Mouse (Mus musculus): Measurements from ENCODE around the gene Snx5. TPM values are rescaled to one million over a fixed set of nuclear protein-coding genes. Genes with fewer than 3 reads are reported as not detected.

The Snx5 gene
- polyA plus RNA-seq, 1 experiment from 2014 or later: 128 TPM

DNA sequence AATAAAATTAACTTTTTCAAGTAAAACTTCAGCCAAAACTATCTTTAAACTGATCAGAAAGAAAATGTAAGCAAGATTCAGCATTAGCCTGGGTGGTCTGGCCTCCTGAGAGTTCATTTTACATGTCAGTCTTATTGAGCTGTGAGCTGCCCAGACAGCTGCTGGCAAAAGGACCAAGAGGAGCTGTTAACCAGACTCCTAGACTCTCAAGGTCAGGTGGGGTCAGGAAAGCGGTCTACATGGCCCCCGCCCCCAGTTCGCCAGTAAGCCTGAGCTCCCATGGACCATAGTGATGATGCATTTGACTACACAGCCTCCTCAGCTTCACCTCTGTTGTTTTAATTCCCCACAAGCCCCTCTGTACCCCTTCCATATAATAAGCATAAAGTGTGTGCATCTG lies 34.9 kb downstream of the Snx5 start:
- WGBS: 42% methylated on average over 3 of the region's 3 CpGs
- no peak overlapping the region for H3K4me3 ChIP-seq
- peak; percentile 62 for DNase-seq (ENCODE audit: low spot score)
- H3K27ac ChIP-seq (replicated peaks): no peak overlapping the region
- H3K36me3 ChIP-seq (replicated peaks): no peaks in the 10 kb centered on the region
- peaks cover 28% of the 10 kb centered on the region for H3K4me1 ChIP-seq
- no peaks in the 10 kb centered on the region for H3K27me3 ChIP-seq (replicated peaks; ENCODE audit: low read depth, poor library complexity, severe bottlenecking)
- no peaks in the 10 kb centered on the region for H3K9me3 ChIP-seq

DNA sequence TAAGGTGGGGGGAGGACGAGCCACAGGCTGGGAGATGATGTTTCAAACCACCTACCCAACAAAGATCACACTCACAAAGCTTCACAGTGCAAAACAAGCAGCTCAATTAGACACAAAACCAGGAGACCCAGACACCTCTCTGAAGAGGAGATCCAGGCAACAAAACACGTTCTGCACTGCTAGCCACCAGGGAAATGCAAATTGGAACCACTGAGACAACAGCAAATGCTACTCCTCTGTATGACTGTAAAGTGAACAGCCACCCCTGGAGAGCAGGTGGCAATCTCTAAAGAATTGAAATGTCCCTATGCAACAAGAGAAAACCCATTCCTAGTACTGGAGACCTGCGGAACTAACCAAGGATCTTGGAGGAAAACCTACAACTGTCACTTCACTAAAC lies 37.2 kb downstream of the Snx5 start:
- Histone ChIP-seq H3K36me3 (replicated peaks) (no peaks in the 10 kb centered on the region), H3K9me3 (no peaks in the 10 kb centered on the region), H3K27me3 (replicated peaks; ENCODE audit: low read depth, poor library complexity, severe bottlenecking) (no peaks in the 10 kb centered on the region), H3K4me1 (peaks cover 15% of the 10 kb centered on the region), H3K27ac (replicated peaks) (no peak overlapping the region), H3K4me3 (no peak overlapping the region)
- 67% methylated on average over 3 of the region's 3 CpGs for WGBS
- no peak for DNase-seq (ENCODE audit: low spot score)

DNA sequence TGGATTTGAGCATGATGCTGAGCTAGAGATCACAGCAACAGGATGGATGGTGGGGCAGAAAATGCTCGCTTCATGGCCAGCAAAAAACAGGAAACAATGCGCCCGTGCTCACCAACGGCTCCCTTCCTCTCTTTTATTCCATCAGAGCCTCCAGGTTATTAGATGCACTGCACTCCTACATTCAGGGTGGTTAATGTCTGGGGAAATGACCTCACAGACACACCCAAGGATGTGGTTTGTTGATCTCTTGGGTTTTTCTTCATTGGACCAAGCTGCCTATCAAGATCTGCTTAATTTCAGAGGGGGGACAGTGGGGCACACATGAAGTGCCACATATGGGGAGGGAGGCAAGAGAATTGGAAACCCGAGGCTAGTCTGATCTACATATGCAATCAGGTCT lies 39.6 kb downstream of the Snx5 start:
- H3K27me3 ChIP-seq (replicated peaks; ENCODE audit: low read depth, poor library complexity, severe bottlenecking): no peaks in the 10 kb centered on the region
- no peak for DNase-seq (ENCODE audit: low spot score)
- WGBS: 77% methylated on average over 5 of the region's 5 CpGs
- H3K36me3 ChIP-seq (replicated peaks): no peaks in the 10 kb centered on the region
- peaks cover 7% of the 10 kb centered on the region for H3K4me1 ChIP-seq
- H3K4me3 ChIP-seq: no peak overlapping the region
- H3K27ac ChIP-seq (replicated peaks): no peak overlapping the region
- peaks cover 4% of the 10 kb centered on the region; the same call in 1 of the 2 replicates for H3K9me3 ChIP-seq

DNA sequence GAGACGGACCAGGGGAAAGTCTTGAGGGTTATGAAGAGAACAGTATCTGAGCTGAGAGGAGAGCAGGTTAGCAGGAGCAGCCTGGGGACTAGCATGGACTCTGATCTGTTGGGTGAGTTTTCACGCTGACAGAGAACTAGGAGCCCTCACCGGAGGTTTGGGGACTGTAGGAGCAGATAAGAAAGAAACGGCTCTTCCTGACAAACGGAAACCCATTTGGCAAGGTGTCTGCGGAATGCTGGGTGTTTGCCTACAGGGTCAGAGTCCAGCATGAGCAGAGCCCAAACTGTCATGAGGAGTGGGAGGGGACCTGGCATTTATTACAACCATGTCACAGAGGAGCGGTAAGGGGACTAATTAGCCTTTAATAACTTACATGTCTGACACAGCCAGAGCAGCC lies 40.2 kb downstream of the Snx5 start:
- no peaks in the 10 kb centered on the region for H3K27me3 ChIP-seq (replicated peaks; ENCODE audit: low read depth, poor library complexity, severe bottlenecking)
- DNase-seq (ENCODE audit: low spot score): no peak
- peaks cover 4% of the 10 kb centered on the region; the same call in 1 of the 2 replicates for H3K9me3 ChIP-seq
- H3K27ac ChIP-seq (replicated peaks): no peak overlapping the region
- no peak overlapping the region for H3K4me3 ChIP-seq
- H3K36me3 ChIP-seq (replicated peaks): no peaks in the 10 kb centered on the region
- peaks cover 2% of the 10 kb centered on the region for H3K4me1 ChIP-seq
- 73% methylated on average over 7 of the region's 7 CpGs for WGBS

DNA sequence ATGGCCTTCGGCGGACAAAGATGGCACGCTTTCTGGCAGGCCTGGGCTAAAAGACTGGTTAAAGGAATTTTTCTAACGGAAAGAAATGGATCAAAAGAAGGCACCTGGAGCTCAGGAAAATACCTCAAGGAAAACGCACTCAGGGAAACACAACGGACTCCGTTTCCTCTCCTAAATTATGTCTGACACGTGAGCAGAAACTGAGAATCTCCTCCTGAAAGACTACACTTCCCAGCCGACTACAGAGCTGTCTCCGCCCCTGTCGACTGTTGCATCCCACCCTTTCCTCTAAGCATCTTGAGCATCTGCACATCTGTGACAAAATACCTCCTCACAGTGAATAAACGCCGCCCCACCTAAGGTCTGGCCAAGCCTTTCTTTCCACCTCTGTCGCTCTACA lies 41.1 kb downstream of the Snx5 start:
- H3K4me1 ChIP-seq: peaks cover 9% of the 10 kb centered on the region
- H3K27ac ChIP-seq (replicated peaks): no peak overlapping the region
- no peaks in the 10 kb centered on the region for H3K27me3 ChIP-seq (replicated peaks; ENCODE audit: low read depth, poor library complexity, severe bottlenecking)
- 87% methylated on average over 14 of the region's 14 CpGs for whole genome bisulfite sequencing
- no peak for DNase-seq (ENCODE audit: low spot score)
- H3K4me3 ChIP-seq: no peak overlapping the region
- H3K36me3 ChIP-seq (replicated peaks): no peaks in the 10 kb centered on the region
- H3K9me3 ChIP-seq: peaks cover 4% of the 10 kb centered on the region; the same call in 1 of the 2 replicates

GRCm38 (mm10) chr2:144228521-144229346 lies 42.0 kb downstream of the Snx5 start:
- WGBS: 80% methylated on average over 12 of the region's 12 CpGs
- DNase-seq (ENCODE audit: low spot score): no peak
- Histone ChIP-seq H3K4me3 (no peak overlapping the region), H3K9me3 (peaks cover 4% of the 10 kb centered on the region; the same call in 1 of the 2 replicates), H3K4me1 (peaks cover 18% of the 10 kb centered on the region), H3K27ac (replicated peaks) (no peak overlapping the region), H3K36me3 (replicated peaks) (no peaks in the 10 kb centered on the region), H3K27me3 (replicated peaks; ENCODE audit: low read depth, poor library complexity, severe bottlenecking) (no peaks in the 10 kb centered on the region)

DNA sequence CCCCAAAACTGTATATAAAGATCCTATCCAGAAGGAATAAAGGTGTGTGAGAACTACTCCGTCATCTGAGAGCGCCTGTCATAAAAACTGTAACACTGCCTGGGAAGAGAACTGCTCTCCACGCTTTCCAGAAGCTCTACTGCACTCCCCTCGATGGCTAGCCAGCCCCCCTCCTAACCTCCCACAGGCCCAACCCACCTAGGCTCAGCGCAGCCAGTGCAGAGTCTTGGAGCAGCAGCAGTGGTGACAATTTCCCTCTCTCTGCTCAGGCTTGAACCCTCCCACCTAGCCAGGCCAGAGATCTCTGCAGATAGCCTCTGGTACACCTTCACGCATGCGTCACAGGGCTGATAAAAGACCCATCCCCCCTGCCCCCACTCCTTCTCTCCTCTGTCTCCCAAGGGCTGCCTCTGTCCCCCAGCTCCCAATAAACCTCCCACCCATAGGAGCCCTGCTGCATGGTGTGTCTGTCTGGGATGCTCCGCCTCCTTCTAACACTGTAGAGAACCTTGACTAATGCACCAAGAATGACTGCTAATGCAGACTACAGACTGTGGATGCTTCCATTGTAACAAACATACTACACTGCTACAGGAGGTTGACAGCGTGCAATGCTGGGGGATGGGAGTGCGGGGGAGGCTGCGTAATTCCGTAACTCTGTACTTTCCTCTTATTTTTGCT lies 43.7 kb downstream of the Snx5 start:
- WGBS: 87% methylated on average over 12 of the region's 12 CpGs
- Histone ChIP-seq H3K9me3 (peaks cover 4% of the 10 kb centered on the region; the same call in 1 of the 2 replicates), H3K27ac (replicated peaks) (no peak overlapping the region), H3K4me1 (peaks cover 18% of the 10 kb centered on the region), H3K36me3 (replicated peaks) (no peaks in the 10 kb centered on the region), H3K27me3 (replicated peaks; ENCODE audit: low read depth, poor library complexity, severe bottlenecking) (no peaks in the 10 kb centered on the region), H3K4me3 (no peak overlapping the region)
- DNase-seq (ENCODE audit: low spot score): no peak

- 59% methylated on average over 12 of the region's 12 CpGs for WGBS
- Histone ChIP-seq H3K36me3 (replicated peaks) (no peaks in the 10 kb centered on the region), H3K4me3 (0 out of 2 replicates have a peak overlapping the region, but pooled peaks have one; percentile 2), H3K27ac (replicated peaks) (0 out of 2 replicates have a peak overlapping the region, but pooled peaks have one; percentile 1), H3K9me3 (peaks cover 6% of the 10 kb centered on the region; the same call in 1 of the 2 replicates), H3K4me1 (peaks cover 18% of the 10 kb centered on the region), H3K27me3 (replicated peaks; ENCODE audit: low read depth, poor library complexity, severe bottlenecking) (no peaks in the 10 kb centered on the region)
- DNase-seq (ENCODE audit: low spot score): no peak
Measured at GRCm38 (mm10) chr2:144224351-144224750, 46.4 kb downstream of the Snx5 start.

DNA sequence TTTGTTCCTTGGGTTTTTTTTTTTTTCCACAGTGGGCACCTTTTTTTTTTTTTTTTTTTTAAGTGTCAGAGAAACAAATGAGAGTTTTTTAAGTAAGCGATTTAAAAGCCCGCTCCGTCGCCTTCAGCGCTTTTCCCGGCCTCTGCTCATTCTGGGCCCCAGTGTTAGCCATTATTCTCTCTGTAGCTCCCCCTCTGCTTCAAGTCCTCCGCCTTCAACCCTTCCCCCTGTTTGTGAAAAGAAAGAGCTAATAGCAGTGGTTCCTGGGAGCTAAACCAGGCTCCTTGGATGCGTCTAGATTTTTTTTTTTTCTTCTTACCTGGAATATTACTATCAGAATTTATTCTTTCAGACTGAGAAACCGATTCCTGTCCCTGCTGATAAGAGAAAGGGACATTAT lies 55.1 kb downstream of the Snx5 start:
- H3K36me3 ChIP-seq (replicated peaks): no peaks in the 10 kb centered on the region
- no peaks in the 10 kb centered on the region for H3K27me3 ChIP-seq (replicated peaks; ENCODE audit: low read depth, poor library complexity, severe bottlenecking)
- no peak overlapping the region for H3K4me3 ChIP-seq
- H3K4me1 ChIP-seq: peaks cover 17% of the 10 kb centered on the region
- WGBS: 35% methylated on average over 9 of the region's 9 CpGs
- DNase-seq (ENCODE audit: low spot score): no peak
- no peaks in the 10 kb centered on the region for H3K9me3 ChIP-seq
- 0 out of 2 replicates have a peak overlapping the region, but pooled peaks have one; percentile 10 for H3K27ac ChIP-seq (replicated peaks)

DNA sequence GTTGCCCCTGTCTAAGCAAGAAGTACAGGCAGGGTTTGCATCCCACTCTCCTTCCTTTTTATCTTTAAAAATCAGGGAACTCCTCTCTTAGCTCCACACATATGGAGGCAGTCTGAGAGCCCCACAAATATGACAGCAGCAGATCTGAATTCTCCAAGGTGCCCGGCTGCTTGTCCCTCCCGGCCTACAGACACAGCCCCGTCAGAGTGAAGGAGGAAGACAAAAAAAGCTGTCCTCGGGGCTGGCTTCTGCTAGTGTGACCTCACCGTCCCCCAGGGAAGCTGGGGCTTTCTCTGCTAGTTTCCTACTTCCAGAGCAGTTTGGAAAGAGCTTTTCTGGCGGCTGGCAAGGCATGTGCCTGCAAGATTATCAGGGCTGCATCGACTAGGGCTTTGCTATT lies 55.5 kb downstream of the Snx5 start:
- no peaks in the 10 kb centered on the region for H3K27me3 ChIP-seq (replicated peaks; ENCODE audit: low read depth, poor library complexity, severe bottlenecking)
- H3K27ac ChIP-seq (replicated peaks): peak overlapping the region; percentile 80
- 8% methylated on average over 7 of the region's 7 CpGs for WGBS
- DNase-seq (ENCODE audit: low spot score): peak; percentile 48
- no peaks in the 10 kb centered on the region for H3K36me3 ChIP-seq (replicated peaks)
- no peaks in the 10 kb centered on the region for H3K9me3 ChIP-seq
- peaks cover 17% of the 10 kb centered on the region for H3K4me1 ChIP-seq
- H3K4me3 ChIP-seq: no peak overlapping the region

DNA sequence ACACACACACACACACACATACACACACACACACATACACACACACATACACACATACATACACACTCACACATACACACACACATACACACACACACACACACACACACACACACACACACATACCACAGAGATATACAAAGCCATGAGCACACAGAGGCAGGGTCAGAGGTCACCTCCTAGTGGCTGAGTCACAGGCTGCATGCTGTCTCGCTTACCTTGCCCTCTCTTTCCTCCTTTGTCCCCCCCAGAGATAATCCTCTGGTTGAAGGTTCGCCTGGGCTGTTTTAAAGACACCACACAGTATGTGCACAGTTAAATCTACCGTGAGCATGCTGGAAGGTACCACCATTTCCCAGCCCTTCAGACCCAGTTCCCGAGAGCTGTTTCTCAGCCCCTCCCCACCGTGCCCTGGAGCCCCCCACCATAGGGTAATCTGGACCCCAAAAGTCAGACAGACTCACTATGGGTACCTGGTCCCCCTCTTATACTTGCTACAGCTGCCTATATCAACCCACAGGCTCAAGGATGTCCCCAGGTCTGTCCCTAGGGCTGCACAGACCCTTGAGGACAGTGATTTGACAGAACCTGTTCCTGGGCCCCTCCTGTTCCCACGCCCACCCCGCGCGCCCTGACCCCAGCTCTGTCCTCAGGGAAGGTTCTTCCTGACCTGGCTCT lies 56.1 kb downstream of the Snx5 start:
- peak; percentile 41 for DNase-seq (ENCODE audit: low spot score)
- H3K27me3 ChIP-seq (replicated peaks; ENCODE audit: low read depth, poor library complexity, severe bottlenecking): no peaks in the 10 kb centered on the region
- peak overlapping the region; percentile 80 for H3K27ac ChIP-seq (replicated peaks)
- peaks cover 17% of the 10 kb centered on the region for H3K4me1 ChIP-seq
- no peaks in the 10 kb centered on the region for H3K9me3 ChIP-seq
- 50% methylated on average over 9 of the region's 9 CpGs for WGBS
- H3K36me3 ChIP-seq (replicated peaks): no peaks in the 10 kb centered on the region
- no peak overlapping the region for H3K4me3 ChIP-seq

- no peak for DNase-seq (ENCODE audit: low spot score)
Measured at GRCm38 (mm10) chr2:144213803-144214202, 56.9 kb downstream of the Snx5 start.

More at GRCm38 (mm10) chr2:144213803-144214202, 56.9 kb downstream of the Snx5 start:
- Histone ChIP-seq H3K4me3 (no peak overlapping the region), H3K27me3 (replicated peaks; ENCODE audit: low read depth, poor library complexity, severe bottlenecking) (no peaks in the 10 kb centered on the region), H3K27ac (replicated peaks) (no peak overlapping the region), H3K9me3 (no peaks in the 10 kb centered on the region), H3K36me3 (replicated peaks) (no peaks in the 10 kb centered on the region), H3K4me1 (peaks cover 17% of the 10 kb centered on the region)
- 90% methylated on average over 6 of the region's 6 CpGs for WGBS

Data from embryonic facial prominence, embryonic 10.5 days (tissue).